Mouse (Mus musculus) intestine, postnatal 0 days (tissue): ENCODE data around the gene Tmem200a. TPM values are rescaled to one million over a fixed set of nuclear protein-coding genes. Genes with fewer than 3 reads are reported as not detected.

Experiments
- ATAC-seq: fragments of 200-750 bp; cut with Nextera tagmentation; 2 replicates; pipeline ENCODE4 v1.8.0; 2017; ENCODE audit warnings: mild to moderate bottlenecking, moderate TSS enrichment, moderate library complexity
- H3K27ac ChIP-seq: fragments of 300-500 bp; sonication (generic); 2 replicates; pipeline ENCODE4 v1.5.1; 2014; ENCODE audit warnings: mild to moderate bottlenecking, low read depth, low read length, moderate library complexity
- H3K27me3 ChIP-seq: fragments of 300-500 bp; sonication (generic); replicated peaks from 2 replicates; pipeline ENCODE4 v1.6.1; 2014; ENCODE audit warnings: low read length, mixed read lengths; ENCODE audit not compliant: control insufficient read depth, insufficient read depth
- H3K36me3 ChIP-seq: fragments of 300-500 bp; sonication (generic); 2 replicates; pipeline ENCODE4 v1.6.1; 2014; ENCODE audit warnings: mild to moderate bottlenecking, moderate library complexity; ENCODE audit not compliant: control insufficient read depth, insufficient read depth
- H3K4me1 ChIP-seq: fragments of 300-500 bp; sonication (generic); replicated peaks from 2 replicates; pipeline ENCODE4 v1.6.1; 2014; ENCODE audit warnings: antibody characterized with exemption, low read length, mixed read lengths; ENCODE audit not compliant: control insufficient read depth, insufficient read depth
- H3K4me2 ChIP-seq: fragments of 300-500 bp; sonication (generic); replicated peaks from 2 replicates; pipeline ENCODE4 v1.6.1; 2014; ENCODE audit warnings: low read depth, mild to moderate bottlenecking, moderate library complexity
- H3K4me3 ChIP-seq: fragments of 300-500 bp; sonication (generic); 2 replicates; pipeline ENCODE4 v1.5.1; 2014; ENCODE audit warnings: low read depth, low read length
- H3K9ac ChIP-seq: fragments of 300-500 bp; sonication (generic); 2 replicates; pipeline ENCODE4 v1.6.1; 2014; ENCODE audit warnings: mild to moderate bottlenecking, low read depth, low read length
- H3K9me3 ChIP-seq: fragments of 300-500 bp; sonication (generic); 2 replicates; pipeline ENCODE4 v1.6.1; 2016; ENCODE audit warnings: mixed run types; ENCODE audit not compliant: control insufficient read depth
- CTCF ChIP-seq: sonication (generic); IDR thresholded peaks from 2 replicates; pipeline ENCODE4 v1.5.1; 2016; ENCODE audit warnings: low read depth, mild to moderate bottlenecking, control low read depth, antibody characterized with exemption, moderate library complexity
- WGBS: fragments of 180-500 bp; shearing (Covaris S2); extraction: QIAGEN DNeasy Blood & Tissue Kit; methylation state at CpG from one replicate; pipeline ENCODE4 v1.1.7; 2014; 5-methylcytosine and 5-hydroxymethylcytosine counted together
- polyA plus RNA-seq: library from polyadenylated mRNA; unstranded; fragments of >200 nt; fragmentation: Nextera tagmentation; extraction: Ambion mirVana; gene quantifications from 2 replicates; pipeline ENCODE4 v1.2.1, GENCODE M21; 2015

The Tmem200a gene
- polyA plus RNA-seq, 1 experiment from 2014 or later: 2.9 TPM

DNA sequence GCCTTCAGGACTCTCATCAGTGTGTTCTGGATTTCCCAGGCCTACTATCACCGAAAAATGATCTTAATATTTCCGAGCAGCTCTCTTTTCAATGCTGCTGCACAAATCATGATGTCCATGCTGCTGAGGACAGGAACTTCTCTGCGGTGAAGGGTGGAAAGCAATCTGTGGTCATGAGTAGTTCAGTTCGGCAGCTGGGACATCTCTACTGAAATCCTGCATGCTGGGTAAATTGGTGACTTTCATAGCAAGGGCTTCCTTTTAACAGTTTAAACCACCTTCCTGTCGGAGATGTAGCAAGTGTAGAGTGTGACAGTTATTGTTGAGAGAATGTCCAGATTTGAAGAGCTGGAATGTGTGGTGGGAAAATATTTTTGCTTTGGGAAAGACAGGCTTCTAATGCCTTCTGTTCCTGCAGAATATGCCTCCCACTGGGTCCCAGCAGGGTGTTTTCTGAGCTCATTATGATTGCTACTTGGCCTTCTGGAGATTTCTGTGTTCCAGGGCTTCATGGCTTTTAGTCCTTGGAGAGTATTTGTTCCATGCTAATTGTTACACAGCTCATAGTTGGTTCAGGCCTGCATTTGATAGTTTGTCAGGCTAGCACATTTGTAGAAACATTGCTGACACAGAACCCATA is 79.4 kb downstream of the Tmem200a start:
- TF ChIP-seq CTCF: no peak

DNA sequence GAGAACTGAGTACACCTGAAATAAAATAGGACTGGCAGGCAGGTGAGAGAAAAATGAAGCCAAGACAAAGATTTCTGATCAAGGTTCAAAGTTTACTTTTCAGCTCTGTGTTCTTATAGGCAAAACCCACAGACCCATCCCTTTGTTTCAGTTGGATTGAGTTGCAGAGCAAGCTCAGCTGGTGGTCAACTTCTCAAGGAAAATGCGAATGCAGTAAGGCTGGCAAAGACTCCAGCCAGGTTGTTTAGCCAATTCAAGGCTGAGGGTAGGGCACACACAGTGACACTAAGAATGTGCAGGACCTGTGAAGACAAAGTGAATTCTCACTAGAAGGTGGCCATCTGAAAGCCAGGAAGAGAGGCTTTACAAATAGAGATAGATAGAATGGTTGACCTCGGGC is 94.8 kb downstream of the Tmem200a start:
- H3K9me3 ChIP-seq: no peaks in the 10 kb centered on the region
- H3K4me1 ChIP-seq: no peaks in the 10 kb centered on the region
- 82% methylated on average over 2 of the region's 2 CpGs for WGBS
- H3K4me3 ChIP-seq: no peak overlapping the region
- H3K9ac ChIP-seq: no peak overlapping the region
- no peak overlapping the region for H3K4me2 ChIP-seq
- TF ChIP-seq CTCF: no peak
- no peak for ATAC-seq
- H3K27ac ChIP-seq: no peak overlapping the region
- H3K27me3 ChIP-seq: no peaks in the 10 kb centered on the region
- no peaks in the 10 kb centered on the region for H3K36me3 ChIP-seq

More for the DNA sequence above, 79.4 kb downstream of the Tmem200a start:
- no peak for ATAC-seq
- Histone ChIP-seq H3K4me1 (no peaks in the 10 kb centered on the region), H3K4me3 (no peak overlapping the region), H3K4me2 (no peak overlapping the region), H3K9ac (no peak overlapping the region), H3K36me3 (no peaks in the 10 kb centered on the region), H3K9me3 (no peaks in the 10 kb centered on the region), H3K27ac (no peak overlapping the region), H3K27me3 (no peaks in the 10 kb centered on the region)
- WGBS: 84% methylated on average over 5 of the region's 5 CpGs

DNA sequence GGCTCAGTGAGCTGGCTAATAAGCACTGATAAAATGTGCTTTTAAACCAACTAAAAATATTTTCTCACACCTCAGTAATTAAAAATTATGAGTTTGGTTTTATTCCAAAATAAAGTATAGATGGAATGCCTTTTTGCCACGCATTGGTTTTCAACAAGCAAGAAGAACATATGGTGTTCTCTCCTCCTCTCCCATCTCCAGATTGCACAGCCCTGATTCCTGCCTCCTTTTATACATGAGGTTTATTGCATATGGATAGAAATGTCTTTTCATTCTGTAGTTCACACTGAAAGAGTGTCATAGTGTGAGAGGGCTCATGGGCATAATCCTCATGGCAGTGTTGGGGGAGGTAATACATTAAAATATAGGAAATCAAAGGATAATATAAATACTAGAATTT is 96.2 kb downstream of the Tmem200a start:
- H3K4me2 ChIP-seq: no peak overlapping the region
- no peak overlapping the region for H3K9ac ChIP-seq
- no peak overlapping the region for H3K27ac ChIP-seq
- H3K27me3 ChIP-seq: no peaks in the 10 kb centered on the region
- 75% methylated on average over 1 of the region's 1 CpGs for WGBS
- no peak for TF ChIP-seq CTCF
- H3K4me3 ChIP-seq: no peak overlapping the region
- no peaks in the 10 kb centered on the region for H3K9me3 ChIP-seq
- H3K4me1 ChIP-seq: no peaks in the 10 kb centered on the region
- no peaks in the 10 kb centered on the region for H3K36me3 ChIP-seq
- no peak for ATAC-seq

- Histone ChIP-seq H3K9ac (no peak overlapping the region), H3K4me2 (no peak overlapping the region), H3K36me3 (no peaks in the 10 kb centered on the region), H3K27ac (no peak overlapping the region), H3K4me3 (no peak overlapping the region), H3K27me3 (no peaks in the 10 kb centered on the region), H3K9me3 (no peaks in the 10 kb centered on the region), H3K4me1 (no peaks in the 10 kb centered on the region; the same call in 1 of the 2 replicates)
- no peak for ATAC-seq
- WGBS: 18% methylated on average over 4 of the region's 4 CpGs
- TF ChIP-seq CTCF: no peak
Observed at GRCm38 (mm10) chr10:25962863-25963262, 116.0 kb downstream of the Tmem200a start.

- WGBS: 85% methylated on average over 2 of the region's 2 CpGs
- H3K27me3 ChIP-seq: no peaks in the 10 kb centered on the region
- ATAC-seq: no peak
- H3K9ac ChIP-seq: no peak overlapping the region
- no peak overlapping the region for H3K4me3 ChIP-seq
- H3K9me3 ChIP-seq: no peaks in the 10 kb centered on the region
- H3K4me1 ChIP-seq: no peaks in the 10 kb centered on the region; the same call in 1 of the 2 replicates
- no peak overlapping the region for H3K27ac ChIP-seq
- H3K36me3 ChIP-seq: no peaks in the 10 kb centered on the region
- no peak overlapping the region for H3K4me2 ChIP-seq
- TF ChIP-seq CTCF: no peak
Observed at GRCm38 (mm10) chr10:25961066-25961465, 117.8 kb downstream of the Tmem200a start.

DNA sequence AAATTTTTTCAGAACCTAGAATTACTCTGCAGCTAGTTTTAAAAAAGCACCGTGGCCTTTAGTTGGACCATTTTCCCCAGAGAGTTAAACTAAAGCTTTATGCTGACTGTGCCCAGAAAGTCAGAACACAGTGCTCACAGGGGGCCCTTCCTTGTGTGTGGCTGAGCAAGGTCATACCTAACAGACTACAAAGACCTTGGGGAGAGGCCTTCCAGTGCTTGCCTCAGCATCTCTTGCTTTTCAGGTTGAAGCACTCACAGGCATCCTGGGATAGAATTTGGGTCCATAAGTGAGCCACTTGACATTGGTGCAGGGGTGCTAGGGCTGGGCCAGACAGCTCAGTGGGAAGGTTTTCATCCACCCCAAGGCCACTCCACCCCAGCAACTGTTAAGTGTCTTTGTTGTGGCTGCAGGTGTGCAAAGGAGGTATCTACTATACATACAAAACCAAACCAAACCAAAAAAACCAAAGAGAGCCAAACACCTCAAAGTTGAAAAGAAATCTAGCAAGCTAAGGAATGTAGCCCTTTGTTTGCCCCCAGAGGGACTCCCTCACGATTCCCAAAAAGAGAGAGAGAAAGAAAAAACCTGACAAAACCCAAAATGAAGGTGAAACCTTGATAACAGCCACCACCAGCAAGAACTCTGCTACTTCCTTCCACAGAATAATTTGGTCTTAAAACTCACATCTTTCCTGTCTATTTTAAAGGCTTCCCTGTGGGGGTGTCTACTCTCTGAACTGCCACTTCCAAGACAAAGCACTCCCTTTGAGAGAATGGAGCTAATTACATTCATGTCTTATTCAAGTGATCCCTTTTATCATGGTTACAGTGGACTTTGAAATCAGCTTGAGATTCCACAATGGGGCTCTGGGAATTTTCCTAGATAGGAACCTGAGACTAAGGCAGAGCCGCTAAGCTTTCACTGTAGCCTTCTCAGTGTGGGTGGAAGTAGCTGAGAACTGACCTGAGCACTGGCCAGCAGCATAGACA is 119.8 kb downstream of the Tmem200a start:
- H3K9ac ChIP-seq: no peak overlapping the region
- peak; percentile 53 for ATAC-seq
- H3K4me1 ChIP-seq: no peaks in the 10 kb centered on the region; the same call in 1 of the 2 replicates
- no peaks in the 10 kb centered on the region for H3K36me3 ChIP-seq
- H3K27ac ChIP-seq: no peak overlapping the region
- WGBS: 57% methylated on average over 3 of the region's 3 CpGs
- no peaks in the 10 kb centered on the region for H3K27me3 ChIP-seq
- H3K4me2 ChIP-seq: no peak overlapping the region
- TF ChIP-seq CTCF: no peak
- no peak overlapping the region for H3K4me3 ChIP-seq
- no peaks in the 10 kb centered on the region for H3K9me3 ChIP-seq
